Mouse (Mus musculus): Measurements from ENCODE around the gene Fez1.

Gene Fez1

DNA sequence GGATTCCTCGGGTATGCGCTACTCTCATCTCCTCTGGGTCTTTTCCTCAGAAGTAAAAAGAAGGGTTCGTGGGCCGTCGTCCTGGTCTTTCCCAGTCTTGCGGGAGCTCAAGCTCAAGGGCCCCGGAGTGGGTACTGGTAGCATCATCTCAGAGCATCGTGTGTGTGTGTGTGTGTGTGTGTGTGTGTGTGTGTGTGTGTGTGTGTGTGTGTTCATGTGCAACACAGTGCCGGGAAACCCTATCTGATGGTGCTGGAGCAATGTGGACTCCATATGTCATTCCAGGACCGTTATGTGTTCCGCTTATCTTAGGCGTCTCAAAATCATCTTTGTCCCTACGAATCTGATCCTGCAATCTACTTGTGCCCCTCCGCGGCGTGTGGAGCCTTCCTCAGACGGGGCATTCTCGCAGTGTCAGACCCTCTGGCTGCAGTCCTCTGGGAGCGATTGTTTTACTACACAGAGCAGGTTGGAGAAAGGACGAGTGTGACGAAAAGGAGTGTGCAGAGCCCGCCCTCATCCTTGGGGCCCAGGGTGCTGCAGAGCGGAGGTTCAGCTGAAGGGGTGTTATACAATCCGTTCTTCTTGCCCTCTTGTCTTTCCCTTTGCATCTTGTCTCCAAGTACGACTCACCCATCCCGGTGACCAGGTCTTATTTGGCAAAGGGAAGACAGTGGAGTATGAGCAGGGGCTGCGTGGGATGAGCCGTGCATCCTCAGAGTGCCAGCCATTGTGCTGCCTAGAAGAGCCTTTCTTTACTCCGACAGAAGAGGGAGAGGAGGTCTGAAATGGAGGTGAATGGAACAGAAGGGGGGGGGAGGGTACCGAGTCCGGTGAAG, 11.6 kb downstream of the Fez1 start:
- in situ Hi-C loops (cut with MboI; ENCODE audit: low sequenced_read_pairs) = no loop called here

DNA sequence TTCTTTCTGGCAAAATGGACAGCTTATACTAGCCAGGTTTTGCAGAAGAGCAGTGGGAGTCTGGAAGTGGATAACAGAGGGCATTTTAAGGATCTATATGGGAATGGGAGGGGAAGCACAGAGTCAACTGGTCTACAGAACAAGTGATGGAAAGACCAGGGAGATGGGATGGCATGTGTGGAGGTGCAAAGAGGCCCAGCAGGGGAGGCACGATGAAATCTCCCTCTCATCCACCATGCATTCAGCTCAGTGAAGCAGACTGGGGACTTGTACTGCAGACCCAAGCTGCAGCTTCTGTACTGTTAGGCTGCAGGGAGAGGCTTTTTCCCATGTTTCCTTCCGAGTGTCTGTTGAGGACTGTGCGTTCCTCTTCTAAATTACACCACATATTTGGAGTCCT, 12.2 kb downstream of the Fez1 start:
- in situ Hi-C loops (cut with MboI; ENCODE audit: low sequenced_read_pairs) = no loop called here

DNA sequence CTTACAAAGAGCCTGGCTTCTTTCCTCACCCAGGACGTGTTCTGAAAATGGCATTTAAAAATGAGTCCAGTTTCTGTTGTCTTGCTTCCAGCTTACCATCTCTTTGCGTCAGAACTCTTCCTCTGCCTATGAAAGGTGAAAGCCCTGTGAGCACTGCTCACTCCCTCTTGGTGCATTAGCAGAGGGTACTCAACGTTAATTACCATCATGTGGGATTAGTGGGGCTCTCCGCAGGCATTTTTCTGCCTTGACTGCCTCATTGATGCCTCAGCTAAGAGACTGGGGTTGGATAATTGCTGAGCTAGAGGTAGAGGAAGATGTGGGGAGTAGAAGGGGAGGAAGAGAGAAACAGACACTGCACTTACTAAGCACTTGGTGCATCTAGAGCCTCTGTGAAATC, 24.7 kb downstream of the Fez1 start:
- in situ Hi-C loops (cut with MboI; ENCODE audit: low sequenced_read_pairs) = no loop called here

DNA sequence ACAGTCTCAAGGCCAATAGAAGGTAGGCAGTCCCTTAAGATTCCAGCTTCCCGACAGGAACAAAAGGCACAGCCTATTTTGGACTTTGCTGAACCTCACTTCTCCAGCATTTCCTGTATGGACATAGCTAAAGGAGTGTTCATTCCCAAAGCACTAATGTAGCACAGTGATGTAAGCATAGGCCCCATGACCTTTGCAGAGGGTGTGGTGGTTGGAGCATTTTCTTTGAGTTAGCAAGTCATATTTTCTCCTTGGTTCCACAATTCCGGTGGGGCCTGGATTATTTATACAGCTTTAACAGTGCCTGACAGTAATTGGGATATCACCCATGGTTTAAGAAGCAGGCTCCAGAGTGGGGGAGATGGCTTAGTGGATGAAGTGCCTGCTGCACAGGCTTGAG, 27.0 kb downstream of the Fez1 start:
- in situ Hi-C loops (cut with MboI; ENCODE audit: low sequenced_read_pairs) = no loop called here

DNA sequence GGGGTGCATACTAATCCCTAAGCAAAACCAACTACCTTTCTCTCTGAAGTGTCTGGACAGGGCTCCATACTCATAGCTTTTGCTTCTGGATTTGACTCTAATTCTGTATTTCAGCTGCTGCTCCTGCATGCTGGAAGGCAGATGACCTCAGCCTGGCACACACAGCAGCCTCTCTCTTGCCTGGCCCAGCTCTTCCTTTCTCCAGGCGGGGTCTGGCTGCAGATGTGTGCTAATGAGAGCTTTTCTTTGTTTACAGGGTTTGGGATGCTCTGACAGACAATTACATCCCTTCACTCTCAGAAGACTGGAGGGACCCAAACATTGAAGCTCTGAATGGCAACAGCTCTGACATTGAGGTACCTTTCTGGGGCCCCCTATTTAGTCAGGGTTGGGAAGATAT, 28.4 kb downstream of the Fez1 start:
- in situ Hi-C loops (cut with MboI; ENCODE audit: low sequenced_read_pairs) = no loop called here

DNA sequence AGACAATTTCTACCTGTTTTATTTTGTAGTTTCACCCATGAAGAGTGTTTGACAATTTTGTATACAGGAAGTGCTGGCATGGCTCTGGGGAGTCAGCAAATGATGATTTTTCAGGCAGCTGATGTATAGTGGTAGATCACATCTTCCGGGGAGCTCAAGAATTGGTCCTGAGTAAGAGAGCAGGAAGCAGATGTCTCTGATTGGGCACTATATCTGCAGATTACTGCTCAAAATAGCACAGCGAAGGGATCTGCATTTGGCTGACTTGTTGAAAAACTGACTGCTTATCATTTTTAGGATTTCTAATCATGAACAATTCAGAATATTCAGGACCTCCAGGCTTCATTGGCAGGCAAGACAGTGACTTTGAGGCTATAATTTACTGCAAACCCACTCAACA, 30.5 kb downstream of the Fez1 start:
- in situ Hi-C loops (cut with MboI; ENCODE audit: low sequenced_read_pairs) = no loop called here

DNA sequence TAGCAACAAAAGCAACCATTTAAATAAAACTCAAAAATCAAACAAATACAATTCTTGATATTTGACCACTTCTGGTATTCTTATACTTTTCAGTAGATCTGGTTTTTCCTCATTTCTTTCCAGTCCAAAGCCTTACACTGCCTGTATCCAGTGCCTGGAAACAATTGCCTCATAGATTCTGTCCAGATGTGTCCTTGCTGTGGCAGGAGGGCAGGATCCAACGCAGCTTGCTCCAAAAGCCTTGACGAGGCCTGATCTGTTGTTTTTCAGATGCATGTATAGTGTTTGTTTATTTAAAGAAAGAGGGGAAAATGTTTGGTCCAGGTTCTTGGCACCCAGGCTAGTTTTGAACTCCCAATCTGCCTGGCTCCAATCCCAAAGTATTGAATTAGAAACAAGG, 34.7 kb downstream of the Fez1 start:
- in situ Hi-C loops (cut with MboI; ENCODE audit: low sequenced_read_pairs) = no loop called here

DNA sequence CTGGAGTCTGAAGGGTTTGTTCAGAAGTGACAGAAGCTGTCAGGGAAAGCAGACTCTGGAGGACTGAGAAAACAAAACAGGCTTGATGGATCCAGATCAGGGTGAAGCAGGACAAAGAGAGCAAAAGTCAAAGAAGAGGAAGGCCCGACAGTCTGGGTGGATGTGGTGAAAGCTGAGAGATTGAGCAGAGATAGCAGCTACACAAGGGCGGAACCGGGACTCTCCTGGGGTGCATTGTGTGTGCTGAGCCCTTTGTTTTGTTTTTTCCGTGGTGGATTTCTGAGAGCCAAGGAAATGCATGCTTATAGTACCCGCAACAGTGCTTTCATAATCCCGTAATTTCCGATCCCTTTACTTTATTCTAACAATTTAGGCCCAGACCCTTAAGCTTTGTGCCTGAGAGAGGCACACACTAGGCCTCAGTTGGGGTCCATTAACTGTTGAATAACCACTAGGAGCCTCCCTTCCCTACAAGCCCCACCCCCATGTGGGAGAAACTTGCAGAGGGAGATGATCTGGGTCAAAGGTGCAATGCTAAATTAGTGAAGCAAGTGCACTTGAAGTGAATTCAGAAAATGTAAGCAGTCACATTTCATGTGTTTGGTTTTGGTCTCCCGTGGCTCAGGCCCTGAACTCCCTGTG, 35.9 kb downstream of the Fez1 start:
- in situ Hi-C loops (cut with MboI; ENCODE audit: low sequenced_read_pairs) = no loop called here

DNA sequence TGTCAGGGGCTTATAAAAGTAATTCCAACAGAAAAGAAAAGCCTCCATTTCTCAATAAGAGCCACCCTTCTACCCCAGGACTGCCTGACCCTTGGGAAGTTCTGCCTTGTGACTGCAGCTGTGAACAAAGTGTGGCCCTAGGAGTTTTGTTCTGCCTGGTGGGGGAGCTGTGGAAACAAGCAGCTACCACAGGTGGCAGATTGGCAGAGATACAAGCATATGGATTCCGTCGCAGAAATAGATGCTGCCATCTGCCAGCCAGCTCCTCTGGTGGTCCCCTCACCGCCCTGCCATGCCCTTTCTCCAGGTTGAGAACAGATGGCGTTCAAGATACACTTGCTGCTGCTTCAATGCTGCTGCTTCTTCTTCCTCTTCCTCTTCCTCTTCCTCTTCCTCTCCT, 37.0 kb downstream of the Fez1 start:
- in situ Hi-C loops (cut with MboI; ENCODE audit: low sequenced_read_pairs) = no loop called here

DNA sequence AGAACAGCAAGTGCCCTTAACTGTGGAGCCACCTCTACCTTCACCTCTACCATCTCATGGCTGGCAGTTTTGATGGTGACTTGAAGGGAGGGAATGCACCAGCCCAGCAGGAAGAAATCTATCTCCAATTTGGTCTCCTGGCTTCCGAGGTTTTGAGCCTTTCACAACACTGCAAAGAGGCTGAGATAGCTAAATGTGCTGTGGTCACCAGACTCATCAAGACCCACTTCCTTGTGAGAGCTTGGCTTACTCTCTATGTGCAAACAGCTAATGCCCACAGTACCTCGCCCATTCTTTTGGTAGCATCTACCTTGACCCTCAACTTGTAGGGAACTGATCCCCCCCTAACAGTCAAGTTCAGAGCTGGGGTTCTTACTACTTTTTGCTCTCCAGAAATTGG, 40.9 kb downstream of the Fez1 start:
- in situ Hi-C loops (cut with MboI; ENCODE audit: low sequenced_read_pairs) = no loop called here

DNA sequence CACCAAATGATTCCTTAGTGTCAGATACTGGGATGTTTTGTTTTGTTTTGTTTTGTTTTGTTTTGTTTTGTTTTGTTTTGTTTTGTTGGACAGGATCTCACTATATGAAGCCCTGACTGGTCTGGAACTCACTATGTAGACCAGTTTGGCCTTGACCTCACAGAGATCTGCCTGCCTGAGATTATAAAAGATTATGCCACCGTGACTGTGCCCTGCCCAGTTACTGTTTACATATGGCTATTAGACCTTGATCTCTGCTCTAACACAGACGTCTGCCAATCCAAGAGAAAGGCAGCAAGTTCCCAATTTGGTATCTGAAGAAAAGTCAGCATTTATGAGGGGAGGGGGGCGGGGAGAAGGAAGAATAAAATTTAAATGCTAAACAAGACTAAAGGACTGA, 42.0 kb downstream of the Fez1 start:
- in situ Hi-C loops (cut with MboI; ENCODE audit: low sequenced_read_pairs) = no loop called here

DNA sequence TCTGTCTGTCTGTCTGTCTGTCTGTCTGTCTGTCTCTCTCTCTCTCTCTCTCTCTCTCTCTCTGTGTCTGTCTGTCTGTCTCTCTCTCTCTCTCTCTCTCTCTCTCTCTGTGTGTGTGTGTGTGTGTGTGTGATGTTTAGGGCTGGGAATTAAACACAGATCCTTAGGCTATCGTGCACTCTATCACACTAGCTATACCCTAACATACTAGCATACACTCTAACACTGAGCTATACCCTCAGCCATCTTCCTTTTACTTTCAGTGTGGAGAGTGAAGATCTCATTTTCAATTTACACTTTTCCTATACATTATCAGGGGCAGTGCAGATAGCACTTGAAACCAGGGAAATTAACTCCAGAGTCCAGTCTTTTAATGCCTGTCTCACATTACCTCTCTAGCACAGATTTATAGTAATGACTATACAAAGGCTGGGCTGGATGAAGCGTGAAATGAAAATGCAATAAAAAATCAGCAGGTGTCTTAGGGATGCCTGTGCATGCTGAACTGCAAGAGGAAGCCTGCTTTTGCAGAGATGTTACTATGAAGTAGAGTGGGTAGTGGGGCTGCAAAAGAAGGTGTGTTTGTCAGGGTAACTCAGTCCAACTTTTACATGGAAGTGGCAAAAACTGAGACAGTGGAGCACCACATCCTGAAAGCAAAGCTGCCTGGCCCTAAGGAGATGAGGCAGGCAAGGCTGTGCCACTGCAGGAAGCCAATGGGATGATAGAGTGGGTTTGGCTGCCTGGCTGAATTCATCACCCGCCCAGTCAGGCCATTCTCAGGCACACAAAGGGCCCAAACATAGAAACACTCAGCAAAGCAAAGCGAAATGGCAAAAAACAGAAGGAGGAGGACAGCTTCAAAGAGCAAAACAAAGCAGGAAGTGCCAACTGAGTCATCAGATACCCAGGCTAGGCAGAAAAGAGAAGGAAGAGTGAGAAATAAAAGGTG, 43.5 kb downstream of the Fez1 start:
- in situ Hi-C loops (cut with MboI; ENCODE audit: low sequenced_read_pairs) = no loop called here

DNA sequence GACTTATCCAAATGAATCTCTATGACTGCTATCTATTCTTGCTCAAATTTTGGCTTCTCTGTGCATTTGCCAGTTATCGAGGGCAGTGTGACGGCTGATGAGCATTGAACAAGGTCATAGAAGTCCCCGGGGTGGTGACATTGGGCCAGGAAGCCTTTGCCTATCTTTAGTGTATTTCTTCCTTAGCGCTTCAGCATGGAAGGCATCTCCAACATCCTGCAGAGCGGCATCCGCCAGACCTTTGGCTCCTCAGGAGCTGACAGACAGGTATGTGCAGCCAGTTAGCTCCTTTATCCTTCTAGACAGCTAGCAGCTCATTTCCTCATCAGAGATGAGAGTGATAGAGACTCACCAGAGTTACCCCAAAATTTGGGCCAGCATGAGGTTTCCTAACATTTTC, 47.0 kb downstream of the Fez1 start:
- in situ Hi-C loops (cut with MboI; ENCODE audit: low sequenced_read_pairs) = no loop called here

DNA sequence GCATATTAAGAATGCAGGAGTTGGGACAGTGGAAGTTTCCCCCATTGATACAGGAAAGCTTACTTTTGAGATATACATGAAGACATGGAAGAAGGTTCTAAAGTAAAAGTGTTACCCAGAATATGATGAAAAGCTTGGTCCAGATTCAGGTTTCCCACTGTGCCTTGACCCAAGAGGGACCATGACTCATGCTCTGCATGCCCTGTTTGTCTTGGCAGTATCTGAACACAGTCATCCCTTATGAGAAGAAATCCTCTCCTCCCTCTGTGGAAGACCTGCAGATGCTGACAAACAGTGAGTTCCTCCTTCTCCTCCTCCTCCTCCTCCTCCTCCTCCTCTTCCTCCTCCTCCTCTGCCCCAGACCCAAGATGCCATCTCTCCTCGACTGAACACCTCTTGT, 48.6 kb downstream of the Fez1 start:
- in situ Hi-C loops (cut with MboI; ENCODE audit: low sequenced_read_pairs) = no loop called here

DNA sequence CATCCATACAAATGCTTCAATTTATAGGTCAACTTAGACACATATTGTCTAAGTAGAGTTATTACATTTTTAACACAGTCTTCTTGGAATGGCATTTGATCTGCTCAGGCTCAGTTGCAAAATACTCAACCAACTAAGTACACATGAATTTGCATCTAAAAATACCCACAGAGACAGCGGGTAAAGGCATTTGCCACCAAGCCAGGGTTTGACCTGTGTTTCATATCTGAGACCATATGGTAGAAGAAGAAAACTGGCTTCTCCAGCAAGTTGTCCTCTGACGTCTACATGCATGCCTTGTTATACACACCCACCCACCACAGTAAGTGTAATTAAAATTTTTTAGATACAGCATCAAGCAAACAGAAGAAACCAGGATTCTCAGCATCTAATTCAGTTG, 52.1 kb downstream of the Fez1 start:
- in situ Hi-C loops (cut with MboI; ENCODE audit: low sequenced_read_pairs) = no loop called here

DNA sequence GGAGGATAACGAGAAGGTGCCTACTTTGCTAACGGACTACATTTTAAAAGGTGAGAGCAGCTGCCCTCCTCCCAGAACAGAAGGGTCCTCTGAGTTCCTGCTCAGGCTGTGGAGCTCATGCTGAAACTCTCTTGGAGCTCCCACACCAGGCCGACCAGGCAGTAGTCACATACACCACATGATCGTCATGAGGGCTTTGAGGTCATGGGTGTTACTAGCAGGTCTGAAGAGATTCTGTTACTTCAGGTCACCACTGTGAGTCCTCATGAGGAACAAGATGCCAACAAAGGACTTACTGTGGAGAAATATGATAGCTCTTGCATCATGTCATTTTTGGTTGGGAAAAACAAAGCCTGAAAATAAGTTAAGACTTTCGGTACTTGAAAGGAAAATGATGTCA, 54.6 kb downstream of the Fez1 start:
- in situ Hi-C loops (cut with MboI; ENCODE audit: low sequenced_read_pairs) = no loop called here

DNA sequence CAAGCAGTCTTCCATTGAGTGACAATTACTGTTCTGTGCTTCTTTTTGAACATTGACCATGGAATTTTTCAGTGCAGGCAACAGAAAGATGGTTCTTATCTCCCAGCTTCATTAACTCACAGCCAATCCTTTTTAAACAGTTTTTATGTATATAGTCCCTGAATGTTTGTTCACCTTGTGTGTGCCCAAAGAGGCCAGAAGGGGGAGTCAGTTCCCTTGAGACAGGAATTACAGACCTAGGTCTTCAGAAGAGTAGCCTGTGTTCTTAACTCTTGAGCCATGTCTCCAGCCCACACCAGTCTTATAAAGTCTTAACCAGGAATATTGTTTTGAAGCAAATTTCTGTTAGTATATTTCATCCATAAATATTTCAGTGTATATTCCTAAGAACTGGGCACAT, 55.1 kb downstream of the Fez1 start:
- in situ Hi-C loops (cut with MboI; ENCODE audit: low sequenced_read_pairs) = no loop called here

DNA sequence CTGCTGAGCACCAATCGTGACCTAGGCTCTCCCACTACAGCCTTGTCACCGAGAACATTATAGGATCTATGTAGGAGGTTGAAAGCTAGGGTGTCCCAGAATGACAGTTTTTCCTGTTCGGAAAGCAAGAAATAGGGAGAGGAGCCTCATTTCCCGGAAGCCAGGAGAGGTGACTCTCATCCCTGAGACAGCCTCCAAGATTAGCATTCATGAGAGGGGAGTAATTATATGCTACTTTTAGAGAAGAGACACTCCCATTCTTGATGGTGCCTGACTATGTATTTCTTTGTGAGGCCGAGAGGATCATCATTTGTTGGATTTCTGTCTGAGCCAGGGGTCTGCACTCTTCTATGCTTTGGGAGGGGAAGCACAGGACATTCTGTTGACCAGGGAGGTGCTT, 60.0 kb downstream of the Fez1 start:
- in situ Hi-C loops (cut with MboI; ENCODE audit: low sequenced_read_pairs) = no loop called here

DNA sequence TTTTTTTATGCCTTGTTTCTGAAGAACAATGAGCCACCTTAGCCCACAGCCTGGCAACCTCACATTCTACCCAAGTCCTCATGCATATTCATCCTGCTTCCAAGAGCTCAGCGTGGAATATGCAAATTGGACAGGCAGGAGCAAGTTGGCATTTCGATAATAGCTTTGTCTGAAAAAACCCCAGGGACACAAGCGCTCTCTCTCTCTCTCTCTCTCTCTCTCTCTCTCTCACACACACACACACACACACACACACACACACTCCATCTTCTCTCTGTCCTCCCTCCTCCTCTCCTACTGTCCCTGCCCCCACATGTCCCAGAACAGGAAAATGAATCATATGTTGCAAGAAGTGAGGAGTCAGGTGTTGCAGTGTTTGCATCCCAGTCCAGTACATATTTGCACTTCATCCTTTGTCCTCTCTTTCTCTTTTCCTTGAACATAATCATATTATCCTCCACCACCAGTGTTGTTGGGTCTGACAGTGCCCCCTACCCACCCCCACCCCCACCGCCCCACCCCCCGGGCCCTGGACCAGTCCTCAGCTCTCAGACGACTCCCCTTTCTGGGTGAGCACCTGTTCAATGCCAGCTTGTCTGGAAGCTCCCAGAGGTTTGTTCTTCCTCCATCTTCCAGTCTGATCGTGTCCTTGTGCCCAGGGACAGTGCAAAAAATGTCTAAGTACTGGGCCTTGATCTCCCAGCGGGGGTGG, 60.5 kb downstream of the Fez1 start:
- in situ Hi-C loops (cut with MboI; ENCODE audit: low sequenced_read_pairs) = no loop called here

DNA sequence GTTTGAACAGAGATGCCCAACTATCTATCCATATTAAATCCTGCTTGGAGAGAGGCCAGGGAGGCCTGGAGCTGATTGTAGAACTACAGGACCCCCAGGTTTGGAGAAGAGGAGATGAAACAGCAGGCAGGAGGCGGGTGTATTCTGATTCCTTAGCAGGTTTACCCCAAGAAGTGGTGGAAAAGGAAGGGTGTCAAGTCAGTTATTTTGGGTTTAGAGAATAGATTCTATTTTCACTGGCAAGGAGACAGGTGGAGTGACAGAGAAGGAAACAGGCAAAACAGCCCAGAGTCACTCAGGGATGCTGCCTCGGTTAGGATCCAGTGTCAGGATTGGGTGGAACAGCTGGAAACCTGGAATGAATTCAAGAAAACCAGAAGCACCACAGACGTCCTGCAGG, 61.9 kb downstream of the Fez1 start:
- in situ Hi-C loops (cut with MboI; ENCODE audit: low sequenced_read_pairs) = no loop called here

DNA sequence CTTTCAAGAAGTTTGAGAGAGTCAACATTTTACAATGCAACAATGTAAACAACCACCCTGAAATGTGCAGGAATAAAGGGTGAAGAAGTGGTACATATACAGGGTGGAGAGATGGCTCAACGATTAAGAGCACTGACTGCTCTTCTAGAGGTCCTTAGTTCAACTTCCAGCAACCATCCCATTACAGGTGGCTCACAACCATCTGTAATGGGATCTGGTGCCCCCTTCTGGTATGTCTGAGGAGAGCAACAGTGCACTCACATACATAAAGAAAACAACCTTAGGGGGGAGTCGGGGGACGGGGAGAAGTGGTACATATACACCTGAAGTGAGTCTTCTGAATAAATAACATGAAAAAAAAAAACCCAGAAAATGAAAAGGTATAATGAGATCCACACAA, 63.6 kb downstream of the Fez1 start:
- in situ Hi-C loops (cut with MboI; ENCODE audit: low sequenced_read_pairs) = no loop called here
